ENCODE assay signal across 21 mouse cellular contexts in genomic region chr13:105433630-105434029, GRCm38 (mm10). TPM values are rescaled to one million over a fixed set of nuclear protein-coding genes. Genes with fewer than 3 reads are reported as not detected.
"Had no signal": no experiment of that assay in that cellular context is flagged by ENCODE, and none has a peak within 500 bp of the region (broad histone marks: within the 10 kb centered on the region; RNA-seq: fewer than 3 reads in every experiment).

No protein-coding gene starts in this region.

- H3K9ac ChIP-seq: lung, embryonic 14.5 days; midbrain, embryonic 12.5 days; neural tube, embryonic 12.5 days; stomach, embryonic 15.5 days had no signal

- H3K27me3 ChIP-seq: midbrain, embryonic 12.5 days; neural tube, embryonic 12.5 days; stomach, embryonic 15.5 days had no signal

- ATAC-seq: midbrain, embryonic 16.5 days had no signal

- H3K4me2 ChIP-seq: lung, embryonic 14.5 days; midbrain, embryonic 12.5 days; neural tube, embryonic 12.5 days; stomach, embryonic 15.5 days had no signal

- DNase-seq: lung, adult 18-20 months; lung, embryonic 14.5 days; lung, postnatal 10 days; lung, postnatal 4 days; midbrain, embryonic 14.5 days; right cerebral cortex, postnatal 14 days; thymus, adult 2 months; thymus, postnatal 25 days; thymus, postnatal 4 days had no signal

- H3K27ac ChIP-seq: midbrain, embryonic 10.5 days; midbrain, embryonic 12.5 days; neural tube, embryonic 12.5 days; stomach, embryonic 15.5 days; stomach, postnatal 0 days had no signal

- H3K4me1 ChIP-seq: midbrain, embryonic 10.5 days; midbrain, embryonic 12.5 days; neural tube, embryonic 12.5 days; stomach, embryonic 15.5 days had no signal

- H3K9me3 ChIP-seq: midbrain, embryonic 10.5 days; midbrain, embryonic 12.5 days; neural tube, embryonic 12.5 days; stomach, embryonic 15.5 days had no signal

- H3K36me3 ChIP-seq: midbrain, embryonic 10.5 days; midbrain, embryonic 12.5 days; neural tube, embryonic 12.5 days; stomach, embryonic 15.5 days had no signal

- H3K4me3 ChIP-seq: midbrain, embryonic 10.5 days; midbrain, embryonic 12.5 days; neural tube, embryonic 12.5 days; stomach, embryonic 15.5 days had no signal

RNA-seq across cellular contexts. Expression of gene Htr1a, which starts 9.8 kb away (rescaled TPM):
- total RNA-seq: megakaryocyte, adult 5-6 weeks; megakaryocyte-erythroid progenitor cell, adult 5-6 weeks; neutrophil, adult 5-6 weeks had no signal
- polyA plus RNA-seq: lung, embryonic 14.5 days; lung, embryonic 16.5 days; spleen, adult 2 months; stomach, postnatal 0 days; urinary bladder, adult 2 months had no signal
